Comparison of ENCODE assay signal across 17 mouse cellular contexts in the genomic region with DNA sequence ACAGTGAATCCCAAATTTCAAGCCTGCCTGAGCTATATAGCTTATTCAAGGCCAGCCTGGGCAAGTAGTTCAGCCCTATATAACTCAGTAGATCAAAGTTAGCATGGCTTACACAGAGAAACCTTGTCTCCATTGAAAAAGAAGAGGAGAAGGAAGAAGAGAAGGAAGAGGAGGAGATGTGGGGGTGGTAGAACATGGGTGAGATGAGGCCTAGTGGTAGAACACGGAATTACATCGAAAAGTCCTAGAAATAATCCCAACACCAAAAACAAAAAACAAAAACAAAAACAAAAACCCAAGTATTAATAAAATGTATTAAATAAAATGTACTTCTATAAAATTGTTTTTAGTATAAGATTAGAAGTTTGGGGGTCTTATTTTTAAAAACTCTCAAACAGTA. TPM values are rescaled to one million over a fixed set of nuclear protein-coding genes. Genes with fewer than 3 reads are reported as not detected.
DNase-seq lines count a peak whose midpoint lies in the region; ATAC-seq and TF ChIP-seq lines count a peak whose summit lies in the region.
"Had no signal": no experiment of that assay in that cellular context is flagged by ENCODE, and none has a peak within 500 bp of the region (broad histone marks: within the 10 kb centered on the region; RNA-seq: fewer than 3 reads in every experiment).

No protein-coding gene starts in this region.

- H3K4me1 ChIP-seq in forebrain, postnatal 0 days (ENCODE audit: insufficient read depth): no peaks in the 10 kb centered on the region
- H3K4me1 ChIP-seq in forebrain, embryonic 12.5 days: no peaks in the 10 kb centered on the region
- no peaks in the 10 kb centered on the region for H3K4me1 ChIP-seq in intestine, postnatal 0 days (replicated peaks; ENCODE audit: control insufficient read depth, insufficient read depth, low read length)
- peaks cover 4% of the 10 kb centered on the region; the same call in 1 of the 2 replicates for H3K4me1 ChIP-seq in intestine, embryonic 15.5 days (replicated peaks)
- peaks cover 7% of the 10 kb centered on the region; the same call in 1 of the 2 replicates for H3K4me1 ChIP-seq in liver, postnatal 0 days (ENCODE audit: insufficient read depth)
- H3K4me1 ChIP-seq in neural tube, embryonic 15.5 days: no peaks in the 10 kb centered on the region
- H3K4me1 ChIP-seq: limb, embryonic 10.5 days had no signal

- H3K4me3 ChIP-seq in forebrain, postnatal 0 days (ENCODE audit: low read depth, low read length): no peak overlapping the region
- H3K4me3 ChIP-seq in forebrain, embryonic 12.5 days (replicated peaks): no peak overlapping the region
- no peak overlapping the region for H3K4me3 ChIP-seq in intestine, postnatal 0 days (ENCODE audit: low read depth, low read length)
- no peak overlapping the region for H3K4me3 ChIP-seq in intestine, embryonic 15.5 days (replicated peaks)
- H3K4me3 ChIP-seq in liver, postnatal 0 days (ENCODE audit: low read depth, low read length): no peak overlapping the region
- H3K4me3 ChIP-seq in neural tube, embryonic 15.5 days (replicated peaks): no peak overlapping the region
- H3K4me3 ChIP-seq: forebrain, embryonic 10.5 days; limb, embryonic 10.5 days had no signal

- H3K27me3 ChIP-seq in forebrain, postnatal 0 days (ENCODE audit: insufficient read depth, low read length): no peaks in the 10 kb centered on the region
- H3K27me3 ChIP-seq in forebrain, embryonic 12.5 days: no peaks in the 10 kb centered on the region
- no peaks in the 10 kb centered on the region for H3K27me3 ChIP-seq in intestine, postnatal 0 days (replicated peaks; ENCODE audit: control insufficient read depth, insufficient read depth, low read length)
- no peaks in the 10 kb centered on the region for H3K27me3 ChIP-seq in intestine, embryonic 15.5 days (replicated peaks)
- no peaks in the 10 kb centered on the region for H3K27me3 ChIP-seq in liver, postnatal 0 days (ENCODE audit: insufficient read depth, low read length)
- H3K27me3 ChIP-seq in neural tube, embryonic 15.5 days (replicated peaks): no peaks in the 10 kb centered on the region

- peak; percentile 30 for TF ChIP-seq CTCF in forebrain, postnatal 0 days (IDR thresholded peaks at IDR 0.05; ENCODE audit: low read depth)
- peak; percentile 51 for TF ChIP-seq CTCF in intestine, postnatal 0 days (IDR thresholded peaks at IDR 0.05; ENCODE audit: low read depth)
- TF ChIP-seq CTCF in liver, postnatal 0 days (IDR thresholded peaks at IDR 0.05; ENCODE audit: low read depth): peak; percentile 57

- H3K9me3 ChIP-seq in forebrain, postnatal 0 days (ENCODE audit: low read length): no peaks in the 10 kb centered on the region
- no peaks in the 10 kb centered on the region for H3K9me3 ChIP-seq in forebrain, embryonic 12.5 days
- H3K9me3 ChIP-seq in intestine, postnatal 0 days (ENCODE audit: control insufficient read depth): no peaks in the 10 kb centered on the region
- no peaks in the 10 kb centered on the region for H3K9me3 ChIP-seq in intestine, embryonic 15.5 days
- H3K9me3 ChIP-seq in liver, postnatal 0 days (ENCODE audit: low read length): no peaks in the 10 kb centered on the region
- H3K9me3 ChIP-seq in neural tube, embryonic 15.5 days (replicated peaks): no peaks in the 10 kb centered on the region
- H3K9me3 ChIP-seq: forebrain, embryonic 10.5 days; limb, embryonic 10.5 days had no signal

- WGBS in forebrain, postnatal 0 days: 77% methylated on average over 2 of the region's 2 CpGs
- 80% methylated on average over 2 of the region's 2 CpGs for WGBS in forebrain, embryonic 12.5 days
- WGBS in intestine, postnatal 0 days: 75% methylated on average over 2 of the region's 2 CpGs
- WGBS in intestine, embryonic 15.5 days: 74% methylated on average over 2 of the region's 2 CpGs
- 73% methylated on average over 2 of the region's 2 CpGs for WGBS in liver, postnatal 0 days (ENCODE audit: insufficient replicate concordance)
- WGBS in neural tube, embryonic 15.5 days: 69% methylated on average over 2 of the region's 2 CpGs

- no peak overlapping the region for H3K4me2 ChIP-seq in forebrain, postnatal 0 days (ENCODE audit: low read depth)
- H3K4me2 ChIP-seq in forebrain, embryonic 12.5 days: no peak overlapping the region
- H3K4me2 ChIP-seq in intestine, postnatal 0 days (replicated peaks; ENCODE audit: low read depth): no peak overlapping the region
- no peak overlapping the region for H3K4me2 ChIP-seq in intestine, embryonic 15.5 days (replicated peaks)
- H3K4me2 ChIP-seq in liver, postnatal 0 days (ENCODE audit: low read depth, low read length): no peak overlapping the region
- no peak overlapping the region for H3K4me2 ChIP-seq in neural tube, embryonic 15.5 days
- H3K4me2 ChIP-seq: midbrain, embryonic 11.5 days had no signal

- no peak for ATAC-seq in forebrain, postnatal 0 days
- ATAC-seq in forebrain, embryonic 12.5 days (ENCODE audit: low FRiP score): no peak
- no peak for ATAC-seq in intestine, postnatal 0 days
- no peak for ATAC-seq in intestine, embryonic 15.5 days
- ATAC-seq in CD4-positive, CD25-positive, alpha-beta regulatory T cell, adult 4 months: peak; percentile 73
- no peak for ATAC-seq in liver, postnatal 0 days
- ATAC-seq in neural tube, embryonic 15.5 days (ENCODE audit: low FRiP score): no peak

- H3K9ac ChIP-seq in forebrain, postnatal 0 days: no peak overlapping the region
- no peak overlapping the region for H3K9ac ChIP-seq in forebrain, embryonic 12.5 days
- no peak overlapping the region for H3K9ac ChIP-seq in intestine, postnatal 0 days (ENCODE audit: low read depth, low read length)
- H3K9ac ChIP-seq in intestine, embryonic 15.5 days: no peak overlapping the region
- H3K9ac ChIP-seq in liver, postnatal 0 days (replicated peaks): no peak overlapping the region
- H3K9ac ChIP-seq in neural tube, embryonic 15.5 days (replicated peaks): no peak overlapping the region

- no peak for TF ChIP-seq EP300 in liver, postnatal 0 days (IDR thresholded peaks at IDR 0.05; ENCODE audit: low read depth)

- no peaks in the 10 kb centered on the region for H3K36me3 ChIP-seq in forebrain, postnatal 0 days (ENCODE audit: insufficient read depth)
- no peaks in the 10 kb centered on the region for H3K36me3 ChIP-seq in forebrain, embryonic 12.5 days (replicated peaks)
- H3K36me3 ChIP-seq in intestine, postnatal 0 days (ENCODE audit: control insufficient read depth, insufficient read depth): no peaks in the 10 kb centered on the region
- no peaks in the 10 kb centered on the region for H3K36me3 ChIP-seq in intestine, embryonic 15.5 days
- H3K36me3 ChIP-seq in liver, postnatal 0 days (replicated peaks; ENCODE audit: insufficient read depth, low read length): peaks cover 4% of the 10 kb centered on the region; the same call in 1 of the 2 replicates
- no peaks in the 10 kb centered on the region for H3K36me3 ChIP-seq in neural tube, embryonic 15.5 days
- H3K36me3 ChIP-seq: limb, embryonic 10.5 days had no signal

- DNase-seq in forebrain, postnatal 0 days: no peak
- DNase-seq in liver, postnatal 0 days: no peak
- DNase-seq in frontal cortex, postnatal 36 days (ENCODE audit: low spot score in 2 of 2): no peak
- DNase-seq: adrenal gland, postnatal 10 days; cerebellum, postnatal 10 days; heart, postnatal 36 days; kidney, postnatal 10 days; lung, adult 18-20 months; thymus, postnatal 4 days had no signal

- H3K27ac ChIP-seq in forebrain, postnatal 0 days (ENCODE audit: low read depth, low read length): no peak overlapping the region
- H3K27ac ChIP-seq in forebrain, embryonic 12.5 days: no peak overlapping the region
- no peak overlapping the region for H3K27ac ChIP-seq in intestine, postnatal 0 days (ENCODE audit: low read depth, low read length)
- H3K27ac ChIP-seq in intestine, embryonic 15.5 days: no peak overlapping the region
- no peak overlapping the region for H3K27ac ChIP-seq in liver, postnatal 0 days (ENCODE audit: low read depth)
- no peak overlapping the region for H3K27ac ChIP-seq in neural tube, embryonic 15.5 days (replicated peaks)
- H3K27ac ChIP-seq: forebrain, embryonic 10.5 days; limb, embryonic 10.5 days had no signal

RNA-seq across cellular contexts. Expression of a gene that starts 12.4 kb away (rescaled TPM):
- total RNA-seq in forebrain, postnatal 0 days (2014; rRNA removed): 3.4 and 5.7 TPM in 2 replicates
- 1.9 and 2.7 TPM in 2 replicates for polyA plus RNA-seq in forebrain, postnatal 0 days (2015; fragmentation: Nextera tagmentation; extraction: Ambion mirVana)
- 20.4 and 22.0 TPM in 2 replicates for polyA plus RNA-seq in forebrain, embryonic 12.5 days (2016; fragmentation: Nextera tagmentation; extraction: Ambion mirVana)
- polyA plus RNA-seq in intestine, postnatal 0 days (2015; fragmentation: Nextera tagmentation; extraction: Ambion mirVana): 6.7 and 8.4 TPM in 2 replicates
- 13.0 and 13.9 TPM in 2 replicates for polyA plus RNA-seq in intestine, embryonic 15.5 days (2015; fragmentation: Nextera tagmentation; extraction: Ambion mirVana)
- polyA plus RNA-seq in CD4-positive, CD25-positive, alpha-beta regulatory T cell, adult 4 months (2017; shearing (Covaris generic)): 1 to 10 TPM; 2.8 to 3.9 TPM
- polyA plus RNA-seq in liver, postnatal 0 days (2015; fragmentation: Nextera tagmentation; extraction: Ambion mirVana): 4.5 and 5.3 TPM in 2 replicates
- 5.2 and 6.6 TPM in 2 replicates for polyA plus RNA-seq in neural tube, embryonic 15.5 days (2015; fragmentation: Nextera tagmentation; extraction: Ambion mirVana)

RNA-seq across cellular contexts. Expression of a gene that starts 49.9 kb away (rescaled TPM):
- 5.2 and 7.9 TPM in 2 replicates for total RNA-seq in forebrain, postnatal 0 days (2014; rRNA removed)
- polyA plus RNA-seq in forebrain, postnatal 0 days (2015; fragmentation: Nextera tagmentation; extraction: Ambion mirVana): 1.6 and 2.6 TPM in 2 replicates
- polyA plus RNA-seq in forebrain, embryonic 12.5 days (2016; fragmentation: Nextera tagmentation; extraction: Ambion mirVana): 1.7 and 1.8 TPM in 2 replicates
- polyA plus RNA-seq in intestine, postnatal 0 days (2015; fragmentation: Nextera tagmentation; extraction: Ambion mirVana): 4.6 and 4.9 TPM in 2 replicates
- 3.6 and 3.7 TPM in 2 replicates for polyA plus RNA-seq in intestine, embryonic 15.5 days (2015; fragmentation: Nextera tagmentation; extraction: Ambion mirVana)
- polyA plus RNA-seq in CD4-positive, CD25-positive, alpha-beta regulatory T cell, adult 4 months (2017; shearing (Covaris generic)): 10 to 100 TPM; 28.9 to 33.5 TPM
- polyA plus RNA-seq in liver, postnatal 0 days (2015; fragmentation: Nextera tagmentation; extraction: Ambion mirVana): 6.3 and 6.6 TPM in 2 replicates
- polyA plus RNA-seq in neural tube, embryonic 15.5 days (2015; fragmentation: Nextera tagmentation; extraction: Ambion mirVana): 3.9 and 4.6 TPM in 2 replicates
